Mouse (Mus musculus): ENCODE data around the gene Mpnd.
"Not testable (repeated sequence)": the region's sequence is repeated elsewhere in the genome, so short reads cannot be mapped to it uniquely, and the experiment has no call there.

Gene Mpnd

GRCm38 (mm10) chr17:56038583-56039261, 33.2 kb downstream of the Mpnd start:
- no peak for DNase-seq (ENCODE audit: low read depth)

- DNase-seq (ENCODE audit: low read depth): no peak
Measured at GRCm38 (mm10) chr17:56039345-56039744, 33.8 kb downstream of the Mpnd start.

- DNase-seq (ENCODE audit: low read depth): peak; percentile 98
Measured at GRCm38 (mm10) chr17:56040030-56040856, 34.7 kb downstream of the Mpnd start, which contains the start of gene Chaf1a. Chaf1a (plus strand) TSS chr17:56040439.

GRCm38 (mm10) chr17:56040857-56041163, 35.3 kb downstream of the Mpnd start:
- no peak for DNase-seq (ENCODE audit: low read depth)

- DNase-seq (ENCODE audit: low read depth): no peak
Measured at GRCm38 (mm10) chr17:56051369-56051768, 45.9 kb downstream of the Mpnd start.

GRCm38 (mm10) chr17:56054938-56055337, 49.4 kb downstream of the Mpnd start:
- no peak for DNase-seq (ENCODE audit: low read depth)

- DNase-seq (ENCODE audit: low read depth): no peak
Measured at GRCm38 (mm10) chr17:56055945-56056678, 50.6 kb downstream of the Mpnd start.

GRCm38 (mm10) chr17:56057381-56058120, 52.0 kb downstream of the Mpnd start:
- DNase-seq (ENCODE audit: low read depth): no peak

GRCm38 (mm10) chr17:56062081-56062480, 56.6 kb downstream of the Mpnd start:
- no peak for DNase-seq (ENCODE audit: low read depth)

GRCm38 (mm10) chr17:56065715-56066114, 60.2 kb downstream of the Mpnd start:
- DNase-seq (ENCODE audit: low read depth): not testable (repeated sequence)
